Mouse (Mus musculus) MEL (cell line): Measurements from ENCODE around the gene Ocln.

Source experiments
- CTCF ChIP-seq, 3 experiments: IDR thresholded peaks in 2 of 3; conservative IDR thresholded peaks in 1 of 3; 2 replicates each; pipeline ENCODE4 v1.5.1; 2011 to 2012; ENCODE audit warnings: low read length in 3 of 3, low read depth in 2 of 3, mild to moderate bottlenecking in 2 of 3, improper control_type of control experiment in 1 of 3, inconsistent platforms in 1 of 3, mixed read lengths in 1 of 3, moderate library complexity in 1 of 3; ENCODE audit not compliant: control insufficient read depth in 1 of 3, insufficient read depth in 1 of 3, poor library complexity in 1 of 3, severe bottlenecking in 1 of 3
- MEF2A ChIP-seq: IDR thresholded peaks from 2 replicates; pipeline ENCODE4 v1.6.1; 2014; ENCODE audit warnings: low read depth, mild to moderate bottlenecking, inconsistent platforms, low read length, improper control_type of control experiment; ENCODE audit not compliant: poor library complexity, insufficient replicate concordance, severe bottlenecking; ENCODE audit errors: extremely low read depth
- ZC3H11A ChIP-seq: IDR thresholded peaks from 2 replicates; pipeline ENCODE4 v1.6.1; 2012; ENCODE audit warnings: low read depth, mild to moderate bottlenecking, inconsistent platforms, low read length, improper control_type of control experiment

- TF ChIP-seq ZC3H11A (no peak), MEF2A (no peak), CTCF (IDR thresholded peaks at IDR 0.05 in 2 of 3, conservative IDR thresholded peaks at IDR 0.05 in 1 of 3; ENCODE audit: control insufficient read depth in 1 of 3, insufficient read depth in 1 of 3, low read depth in 2 of 3, low read length in 3 of 3, poor library complexity in 1 of 3, severe bottlenecking in 1 of 3) (no peak)
Measured at GRCm38 (mm10) chr13:100483610-100484009, 68.9 kb downstream of the Ocln start.
